Mouse (Mus musculus) thymus, postnatal 10 days (tissue): ENCODE data around the gene Hvcn1.

Experiments
- DNase-seq, 2 experiments: peaks; one replicate each; pipeline ENCODE4 v3.0.0; 2021; ENCODE audit warnings: low spot score in 2 of 2

Hvcn1 gene

DNA sequence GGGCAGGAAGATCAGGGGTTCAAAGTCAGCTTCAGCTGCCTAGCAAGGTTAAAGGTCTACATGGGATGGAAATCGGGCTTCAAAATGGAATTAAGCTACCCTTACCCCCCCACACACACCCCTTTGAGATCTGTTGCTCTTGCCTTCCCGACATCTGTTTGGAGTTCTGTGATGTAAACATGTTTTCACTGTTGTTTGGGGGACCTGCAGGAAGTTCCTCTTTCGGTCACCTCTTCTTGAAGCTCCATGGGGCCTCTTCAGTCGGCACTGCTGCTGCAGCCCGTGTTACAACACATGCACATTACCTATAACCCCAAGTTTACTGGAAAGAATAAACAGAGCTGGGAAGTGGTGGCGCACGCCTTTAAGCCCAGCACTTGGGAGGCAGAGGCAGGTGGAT is 60.5 kb downstream of the Hvcn1 start:
- DNase-seq: no peak

- peak; percentile 52 to 82 for DNase-seq
Observed at GRCm38 (mm10) chr5:122267899-122268298, 61.3 kb downstream of the Hvcn1 start.

DNA sequence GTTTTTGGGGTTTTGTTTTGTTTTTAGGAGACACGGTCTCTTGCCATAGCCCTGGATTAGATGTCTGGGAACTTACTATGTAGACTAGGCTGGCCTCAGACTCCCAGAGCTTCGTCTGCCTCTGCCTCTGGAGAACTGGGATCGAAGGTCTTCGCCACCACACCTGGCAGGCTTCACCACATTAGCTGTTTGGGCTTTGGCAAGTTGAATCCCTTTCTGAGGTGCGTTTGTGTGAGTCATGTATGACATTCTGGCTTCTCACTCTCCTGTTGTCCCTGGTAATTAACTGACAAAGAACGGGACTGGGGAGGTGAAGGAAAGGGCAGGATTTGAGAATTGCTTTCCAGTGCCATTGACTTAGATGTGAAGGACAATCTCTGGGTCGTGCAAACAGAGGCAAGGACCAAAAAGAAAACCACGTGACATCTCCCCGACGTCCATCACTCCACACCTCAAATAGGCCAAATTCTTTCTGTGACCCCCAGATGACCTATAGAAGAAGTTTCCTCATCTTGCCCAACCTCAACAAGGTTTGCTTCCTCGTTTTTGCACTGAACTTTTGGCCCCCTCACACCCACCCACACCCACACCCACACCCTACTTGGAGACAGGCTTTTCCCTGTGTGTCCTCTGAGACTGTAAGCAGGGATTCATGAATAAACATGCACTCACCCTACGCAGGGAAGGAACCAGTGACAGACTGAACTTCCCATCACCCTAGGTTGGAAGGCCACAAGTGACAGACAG is 62.4 kb downstream of the Hvcn1 start:
- DNase-seq: no peak

GRCm38 (mm10) chr5:122272821-122273220 is 66.2 kb downstream of the Hvcn1 start:
- DNase-seq: no peak

- DNase-seq: peak; percentile 83 to 91
Observed at GRCm38 (mm10) chr5:122274785-122275184, 68.2 kb downstream of the Hvcn1 start.

DNA sequence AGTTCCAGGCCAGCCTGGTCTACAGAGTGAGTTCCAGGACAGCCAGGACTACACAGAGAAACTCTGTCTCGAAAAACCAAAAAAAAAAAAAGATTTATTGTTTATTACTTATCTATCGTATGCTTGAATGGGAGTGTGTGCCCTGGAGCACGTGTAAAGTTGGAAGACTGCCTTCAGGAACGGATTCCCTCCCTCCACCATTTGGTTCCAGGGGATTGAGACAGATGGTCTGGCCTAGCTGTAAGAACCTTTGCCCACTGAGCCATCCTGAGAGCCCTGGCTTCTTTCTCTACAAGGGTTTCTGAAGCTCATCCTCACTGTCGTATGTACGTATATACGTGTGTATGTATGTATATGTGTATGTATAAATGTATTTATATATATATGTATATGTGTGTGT is 72.3 kb downstream of the Hvcn1 start:
- DNase-seq: no peak

DNA sequence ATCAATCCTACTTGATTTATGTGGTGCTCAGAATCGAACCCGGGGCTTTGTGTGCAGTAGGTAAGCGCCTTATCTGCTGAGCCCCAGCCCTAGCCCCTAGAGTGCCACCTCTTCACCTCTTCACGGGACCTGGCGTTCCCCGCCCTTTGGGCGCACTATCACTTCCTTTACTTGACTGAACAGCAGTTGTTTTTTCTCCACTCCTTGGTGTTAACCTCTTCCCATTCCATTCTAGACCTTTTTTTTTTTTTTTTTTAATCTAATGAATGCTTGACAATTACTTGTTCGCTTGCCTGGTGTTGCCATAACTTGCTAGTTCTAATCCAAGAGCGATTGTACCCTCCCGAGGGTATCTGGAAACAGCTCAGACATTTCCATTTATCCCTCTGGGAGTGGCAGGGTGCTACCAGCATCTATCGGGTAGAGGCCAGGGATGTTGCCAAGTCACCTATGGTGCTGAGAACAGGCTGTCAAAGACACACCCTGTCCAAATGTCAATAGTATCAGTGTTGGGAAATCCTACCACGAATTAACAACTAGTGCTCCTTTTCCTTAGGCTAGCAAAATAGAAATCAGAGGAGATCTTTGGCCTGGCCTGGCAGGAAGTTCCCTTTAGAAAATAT is 73.3 kb downstream of the Hvcn1 start:
- DNase-seq: no peak

DNA sequence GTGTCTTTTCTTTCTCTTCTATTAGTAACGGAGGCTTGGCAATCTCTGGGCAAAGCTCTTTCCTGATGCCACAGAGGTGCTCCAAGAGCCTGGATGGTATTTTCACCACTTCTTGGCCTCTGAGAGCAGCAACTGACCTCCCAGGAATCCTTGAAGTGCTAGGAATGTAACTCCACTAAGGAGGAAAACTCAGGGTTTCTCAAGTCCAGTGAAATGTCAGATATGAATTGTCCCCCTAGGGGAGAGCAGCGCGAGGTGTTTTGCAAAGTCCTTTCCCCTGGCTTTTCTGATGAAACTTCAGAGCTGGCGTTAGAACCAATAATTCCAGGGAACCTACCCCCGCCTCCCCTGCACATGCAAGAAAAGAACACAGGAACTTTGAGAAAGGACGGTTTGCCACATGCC is 73.8 kb downstream of the Hvcn1 start:
- DNase-seq: no peak

DNA sequence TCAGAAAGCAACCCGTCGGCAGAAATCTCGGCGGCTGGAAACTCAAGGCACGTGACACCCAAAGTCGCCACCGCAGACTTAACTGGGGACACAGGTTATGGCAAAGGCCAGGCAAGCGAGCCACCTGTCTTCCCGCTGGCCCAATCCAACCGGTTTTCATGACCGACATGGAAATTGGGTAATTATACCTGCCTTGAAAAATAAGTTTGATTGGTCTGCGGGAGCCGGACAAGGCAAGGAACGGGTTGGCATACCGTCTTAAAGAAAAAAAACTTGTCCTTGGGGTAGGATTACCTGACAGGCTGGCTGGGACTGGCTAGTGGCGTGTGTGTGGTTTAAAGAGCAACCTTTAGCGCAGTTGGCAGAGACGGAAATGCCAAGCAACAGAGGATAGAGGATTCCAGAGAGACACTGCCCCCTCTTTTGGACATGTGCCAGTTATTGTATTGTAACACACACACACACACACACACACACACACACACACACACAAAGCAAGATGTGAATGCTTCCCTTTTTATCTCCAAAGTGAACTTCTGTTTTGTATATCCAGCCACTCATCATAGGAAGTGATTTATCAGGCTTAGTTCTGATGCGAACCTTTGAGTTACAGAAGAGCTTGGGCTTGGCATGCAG is 74.3 kb downstream of the Hvcn1 start:
- DNase-seq: no peak

DNA sequence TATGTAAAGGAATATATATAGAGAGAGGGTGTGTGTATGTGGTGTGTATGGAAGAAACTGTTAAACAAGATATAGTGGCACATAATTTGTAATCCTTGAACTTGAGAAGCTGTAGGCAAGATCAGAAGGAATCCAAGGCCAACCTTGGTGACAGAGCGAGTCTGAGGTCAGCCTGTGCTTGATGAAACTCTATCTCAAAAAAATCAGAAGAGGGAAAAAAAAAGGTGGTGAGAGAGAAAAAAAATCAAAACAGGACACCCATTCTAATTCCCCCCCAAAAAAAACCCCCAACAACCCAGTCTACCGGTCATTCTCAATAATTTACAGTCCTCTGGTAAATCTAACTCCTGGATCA is 77.2 kb downstream of the Hvcn1 start:
- no peak for DNase-seq

GRCm38 (mm10) chr5:122284183-122285028 is 77.8 kb downstream of the Hvcn1 start, which contains the start of gene Pptc7:
Gene Pptc7 (plus strand): TSS chr5:122284365.
- peak; percentile 89 to 95 for DNase-seq

- DNase-seq: peak; percentile 66 to 72
Observed at GRCm38 (mm10) chr5:122285029-122285766, 78.6 kb downstream of the Hvcn1 start.

DNA sequence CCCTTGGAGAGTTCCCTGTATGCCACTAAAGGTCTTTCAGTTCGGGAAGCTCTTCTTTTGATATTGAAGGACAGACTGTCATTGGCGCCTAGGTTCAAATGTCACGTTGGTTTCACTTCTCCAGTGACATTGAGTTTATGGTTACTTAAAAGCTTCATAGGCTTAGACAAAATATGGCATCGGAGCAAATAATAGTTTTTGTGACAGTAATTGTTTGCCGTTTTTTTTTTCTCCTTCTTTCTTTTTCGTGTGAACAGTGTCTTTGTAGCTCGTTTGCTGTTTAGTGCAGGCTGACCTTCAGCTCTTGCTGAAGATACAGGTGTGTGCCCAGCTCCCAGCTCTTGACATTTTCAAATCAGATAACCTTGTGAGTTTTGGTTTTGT is 79.2 kb downstream of the Hvcn1 start:
- no peak for DNase-seq

DNA sequence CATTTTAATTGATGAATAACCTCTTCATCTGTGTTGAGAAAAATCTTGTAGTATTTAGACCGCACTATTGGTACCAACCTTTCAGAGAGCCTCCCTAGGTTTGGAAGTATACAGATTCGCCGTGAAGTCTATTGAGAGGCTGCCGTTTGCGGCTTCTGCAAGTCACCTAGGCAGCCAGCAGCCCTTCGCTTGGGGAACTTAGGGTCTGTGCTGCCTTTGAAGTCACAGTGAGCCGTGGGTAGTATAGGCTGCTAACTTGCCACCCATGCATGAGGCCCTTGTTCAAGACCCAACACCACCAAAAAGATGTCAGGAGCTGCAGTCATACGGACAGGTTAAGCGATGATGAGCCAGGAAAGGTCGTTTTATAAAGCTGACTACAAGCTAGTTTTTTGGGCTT is 79.6 kb downstream of the Hvcn1 start:
- peak in 1 of 2 experiments; percentile 40 for DNase-seq

GRCm38 (mm10) chr5:122287026-122287425 is 80.4 kb downstream of the Hvcn1 start:
- DNase-seq: no peak

GRCm38 (mm10) chr5:122288147-122288811 is 81.7 kb downstream of the Hvcn1 start:
- no peak for DNase-seq

GRCm38 (mm10) chr5:122291149-122291548 is 84.5 kb downstream of the Hvcn1 start:
- DNase-seq: no peak
